Mouse (Mus musculus) limb, embryonic 11.5 days (tissue): ENCODE results near the gene Grhpr. TPM values are rescaled to one million over a fixed set of nuclear protein-coding genes. Genes with fewer than 3 reads are reported as not detected.
"Not testable (repeated sequence)": the region's sequence is repeated elsewhere in the genome, so short reads cannot be mapped to it uniquely, and the experiment has no call there.

Source experiments
- ATAC-seq: fragments of 200-750 bp; cut with Nextera tagmentation; 2 replicates; pipeline ENCODE4 v1.8.0; 2017; ENCODE audit warnings: low read depth; ENCODE audit not compliant: insufficient number of reproducible peaks, low FRiP score, low TSS enrichment
- DNase-seq: peaks from one replicate; pipeline ENCODE4 v3.0.0-alpha.2; 2015; ENCODE audit warnings: low spot score
- H3K27ac ChIP-seq: fragments of 300-500 bp; sonication (generic); replicated peaks from 2 replicates; pipeline ENCODE4 v1.5.1; 2014; ENCODE audit warnings: low read depth, mild to moderate bottlenecking, low read length
- H3K27me3 ChIP-seq: fragments of 300-500 bp; sonication (generic); 2 replicates; pipeline ENCODE4 v1.6.1; 2014; ENCODE audit warnings: mild to moderate bottlenecking, low read length, mixed read lengths; ENCODE audit not compliant: control insufficient read depth, insufficient read depth
- H3K36me3 ChIP-seq: fragments of 300-500 bp; sonication (generic); 2 replicates; pipeline ENCODE4 v1.6.1; 2014; ENCODE audit warnings: mild to moderate bottlenecking, low read length, moderate library complexity, mixed read lengths; ENCODE audit not compliant: control insufficient read depth, insufficient read depth
- H3K4me1 ChIP-seq: fragments of 300-500 bp; sonication (generic); 2 replicates; pipeline ENCODE4 v1.6.1; 2014; ENCODE audit warnings: low read length, mixed read lengths; ENCODE audit not compliant: control insufficient read depth, insufficient read depth
- H3K4me2 ChIP-seq: fragments of 300-500 bp; sonication (generic); 2 replicates; pipeline ENCODE4 v1.6.1; 2014; ENCODE audit warnings: low read depth, mild to moderate bottlenecking, moderate library complexity; ENCODE audit not compliant: severe bottlenecking
- H3K4me3 ChIP-seq: fragments of 300-500 bp; sonication (generic); 2 replicates; pipeline ENCODE4 v1.5.1; 2014; ENCODE audit warnings: low read depth, low read length
- H3K9ac ChIP-seq: fragments of 300-500 bp; sonication (generic); 2 replicates; pipeline ENCODE4 v1.6.1; 2014; ENCODE audit warnings: mild to moderate bottlenecking, low read length
- H3K9me3 ChIP-seq: fragments of 300-500 bp; sonication (generic); 2 replicates; pipeline ENCODE4 v1.6.1; 2016; ENCODE audit warnings: low read length; ENCODE audit not compliant: control insufficient read depth
- WGBS: fragments of 180-500 bp; shearing (Covaris S2); extraction: QIAGEN DNeasy Blood & Tissue Kit; methylation state at CpG from one replicate; pipeline ENCODE4 v1.1.7; 2014; 5-methylcytosine and 5-hydroxymethylcytosine counted together
- polyA plus RNA-seq: library from polyadenylated mRNA; unstranded; fragments of >200 nt; fragmentation: Nextera tagmentation; extraction: Ambion mirVana; gene quantifications from 2 replicates; pipeline ENCODE4 v1.2.1, GENCODE M21; 2014

The Grhpr gene
- polyA plus RNA-seq, 1 experiment from 2014 or later, result 70.7 TPM

- not testable (repeated sequence) for H3K27me3 ChIP-seq, H3K36me3 ChIP-seq, ATAC-seq, H3K4me3 ChIP-seq, DNase-seq, H3K4me1 ChIP-seq, H3K9ac ChIP-seq, H3K9me3 ChIP-seq, H3K4me2 ChIP-seq, H3K27ac ChIP-seq
- 90% methylated on average over 2 of the region's 2 CpGs for WGBS
Observed at GRCm38 (mm10) chr4:44946126-44946525, 35.1 kb upstream of the Grhpr start.

- Histone ChIP-seq H3K4me1 (no peaks in the 10 kb centered on the region), H3K27ac (no peak overlapping the region), H3K4me2 (no peak overlapping the region), H3K27me3 (no peaks in the 10 kb centered on the region), H3K9ac (no peak overlapping the region), H3K36me3 (no peaks in the 10 kb centered on the region), H3K9me3 (no peaks in the 10 kb centered on the region), H3K4me3 (no peak overlapping the region)
- ATAC-seq (no peak), DNase-seq (no peak)
- 85% methylated on average over 5 of the region's 5 CpGs for WGBS
Observed at GRCm38 (mm10) chr4:44947464-44947863, 33.7 kb upstream of the Grhpr start.

- no peaks in the 10 kb centered on the region for H3K9me3 ChIP-seq
Observed at GRCm38 (mm10) chr4:44948314-44948713, 32.9 kb upstream of the Grhpr start.

GRCm38 (mm10) chr4:44953041-44953440 is 28.2 kb upstream of the Grhpr start:
- no peak overlapping the region for H3K27ac ChIP-seq
- no peak for DNase-seq
- H3K36me3 ChIP-seq, result no peaks in the 10 kb centered on the region
- 90% methylated on average over 9 of the region's 9 CpGs for WGBS
- H3K4me2 ChIP-seq, result no peak overlapping the region
- no peaks in the 10 kb centered on the region for H3K27me3 ChIP-seq
- H3K4me3 ChIP-seq, result no peak overlapping the region
- H3K4me1 ChIP-seq, result no peaks in the 10 kb centered on the region
- no peak overlapping the region for H3K9ac ChIP-seq
- H3K9me3 ChIP-seq, result no peaks in the 10 kb centered on the region
- ATAC-seq, result no peak

More at GRCm38 (mm10) chr4:44948314-44948713, 32.9 kb upstream of the Grhpr start:
- H3K4me1 ChIP-seq, result no peaks in the 10 kb centered on the region
- H3K27me3 ChIP-seq, result no peaks in the 10 kb centered on the region
- no peak overlapping the region for H3K4me3 ChIP-seq
- WGBS, result 97% methylated on average over 1 of the region's 1 CpGs
- H3K27ac ChIP-seq, result no peak overlapping the region
- ATAC-seq (no peak), DNase-seq (no peak)
- H3K4me2 ChIP-seq, result no peak overlapping the region
- no peak overlapping the region for H3K9ac ChIP-seq
- H3K36me3 ChIP-seq, result no peaks in the 10 kb centered on the region

GRCm38 (mm10) chr4:44958776-44959175 is 22.4 kb upstream of the Grhpr start:
- Histone ChIP-seq H3K27me3 (no peaks in the 10 kb centered on the region), H3K9me3 (no peaks in the 10 kb centered on the region), H3K27ac (no peak overlapping the region), H3K4me1 (no peaks in the 10 kb centered on the region), H3K4me2 (no peak overlapping the region), H3K36me3 (no peaks in the 10 kb centered on the region), H3K9ac (no peak overlapping the region), H3K4me3 (no peak overlapping the region)
- DNase-seq, result no peak
- ATAC-seq, result no peak
- WGBS, result 88% methylated on average over 9 of the region's 9 CpGs

- Histone ChIP-seq H3K4me3 (no peak overlapping the region), H3K9ac (no peak overlapping the region), H3K9me3 (no peaks in the 10 kb centered on the region), H3K4me2 (no peak overlapping the region), H3K4me1 (no peaks in the 10 kb centered on the region), H3K27ac (no peak overlapping the region), H3K27me3 (no peaks in the 10 kb centered on the region), H3K36me3 (no peaks in the 10 kb centered on the region)
- no peak for DNase-seq
- ATAC-seq, result no peak
- 93% methylated on average over 13 of the region's 13 CpGs for WGBS
Observed at GRCm38 (mm10) chr4:44959220-44959619, 22.0 kb upstream of the Grhpr start.

- Histone ChIP-seq H3K9me3 (no peaks in the 10 kb centered on the region), H3K27me3 (no peaks in the 10 kb centered on the region), H3K27ac (no peak overlapping the region), H3K4me3 (no peak overlapping the region), H3K4me1 (no peaks in the 10 kb centered on the region), H3K36me3 (no peaks in the 10 kb centered on the region), H3K4me2 (no peak overlapping the region), H3K9ac (no peak overlapping the region)
- 86% methylated on average over 11 of the region's 11 CpGs for WGBS
- ATAC-seq (no peak), DNase-seq (no peak)
Observed at GRCm38 (mm10) chr4:44963156-44963555, 18.0 kb upstream of the Grhpr start.

GRCm38 (mm10) chr4:44965175-44965574 is 16.0 kb upstream of the Grhpr start:
- Histone ChIP-seq H3K4me3 (no peak overlapping the region), H3K36me3 (no peaks in the 10 kb centered on the region), H3K4me2 (no peak overlapping the region), H3K9me3 (no peaks in the 10 kb centered on the region), H3K9ac (no peak overlapping the region), H3K27me3 (no peaks in the 10 kb centered on the region), H3K4me1 (no peaks in the 10 kb centered on the region), H3K27ac (no peak overlapping the region)
- 78% methylated on average over 2 of the region's 2 CpGs for WGBS
- no peak for DNase-seq
- no peak for ATAC-seq

GRCm38 (mm10) chr4:44965736-44966135 is 15.5 kb upstream of the Grhpr start:
- Histone ChIP-seq H3K9ac (no peak overlapping the region), H3K4me1 (no peaks in the 10 kb centered on the region), H3K27me3 (no peaks in the 10 kb centered on the region), H3K36me3 (no peaks in the 10 kb centered on the region), H3K4me3 (no peak overlapping the region), H3K9me3 (no peaks in the 10 kb centered on the region), H3K27ac (no peak overlapping the region), H3K4me2 (no peak overlapping the region)
- WGBS, result 85% methylated on average over 3 of the region's 3 CpGs
- no peak for DNase-seq
- no peak for ATAC-seq
